Mouse (Mus musculus): ENCODE measurements around the gene Rab23. TPM values are rescaled to one million over a fixed set of nuclear protein-coding genes. Genes with fewer than 3 reads are reported as not detected.

Gene Rab23
- polyA plus RNA-seq, 1 experiment from 2014 or later: 33.5 TPM

Other genes with a start within 250 kb of the Rab23 start
- gene Prim2, start 50.1 kb upstream of the Rab23 start, polyA plus RNA-seq (2014; fragmentation: Nextera tagmentation; extraction: Ambion mirVana): 20.7 and 20.9 TPM in 2 replicates
- 20.0 and 22.1 TPM in 2 replicates for gene Bag2, start 37.9 kb downstream of the Rab23 start, polyA plus RNA-seq (2014; fragmentation: Nextera tagmentation; extraction: Ambion mirVana)
- gene Zfp451, start 94.7 kb downstream of the Rab23 start, polyA plus RNA-seq (2014; fragmentation: Nextera tagmentation; extraction: Ambion mirVana): 64.5 and 68.9 TPM in 2 replicates
- 54.5 and 73.5 TPM in 2 replicates for gene Bend6, start 187.9 kb downstream of the Rab23 start, polyA plus RNA-seq (2014; fragmentation: Nextera tagmentation; extraction: Ambion mirVana)
- 66.8 and 72.8 TPM in 2 replicates for gene Dst, start 188.3 kb downstream of the Rab23 start, polyA plus RNA-seq (2014; fragmentation: Nextera tagmentation; extraction: Ambion mirVana)

All from neural tube, embryonic 14.5 days (tissue).